ENCODE assay signal across 17 mouse cellular contexts in the genomic region with DNA sequence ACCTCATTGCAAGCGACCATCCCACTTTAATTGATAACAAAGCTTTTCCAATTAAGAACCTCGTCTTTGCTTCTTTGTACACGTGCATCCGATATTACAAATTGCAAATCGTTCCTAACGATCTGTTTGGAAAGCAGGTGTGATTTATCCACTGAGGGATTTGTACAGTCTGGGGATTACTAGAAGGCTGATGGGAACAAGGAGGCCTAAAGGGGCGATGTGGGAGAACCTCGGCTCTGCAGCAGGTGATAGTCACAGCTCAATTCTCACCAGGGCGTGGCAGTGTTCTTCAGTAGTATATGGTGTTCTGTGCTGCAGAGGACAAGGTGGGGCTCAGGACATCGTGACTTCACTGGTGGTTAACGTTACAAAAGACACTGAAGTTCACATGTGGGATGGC. TPM values are rescaled to one million over a fixed set of nuclear protein-coding genes. Genes with fewer than 3 reads are reported as not detected.
"Had no signal": no experiment of that assay in that cellular context is flagged by ENCODE, and none has a peak within 500 bp of the region (broad histone marks: within the 10 kb centered on the region; RNA-seq: fewer than 3 reads in every experiment).

No protein-coding gene starts in this region.

- H3K4me3 ChIP-seq: neural tube, embryonic 13.5 days; neural tube, embryonic 15.5 days; stomach, embryonic 15.5 days had no signal

- H3K27me3 ChIP-seq: neural tube, embryonic 13.5 days; neural tube, embryonic 15.5 days; stomach, embryonic 15.5 days had no signal

- H3K36me3 ChIP-seq: neural tube, embryonic 13.5 days; neural tube, embryonic 15.5 days; stomach, embryonic 15.5 days had no signal

- H3K9ac ChIP-seq: neural tube, embryonic 13.5 days; neural tube, embryonic 15.5 days; stomach, embryonic 15.5 days had no signal

- H3K9me3 ChIP-seq: neural tube, embryonic 13.5 days; neural tube, embryonic 15.5 days; stomach, embryonic 15.5 days had no signal

- H3K27ac ChIP-seq: neural tube, embryonic 13.5 days; neural tube, embryonic 15.5 days; stomach, embryonic 15.5 days; stomach, postnatal 0 days had no signal

- DNase-seq: retina, postnatal 1 day; right cerebral cortex, adult 18-20 months; right cerebral cortex, postnatal 14 days; right cerebral cortex, postnatal 25 days; right cerebral cortex, postnatal 4 days; spleen, adult 18-20 months; thymus, adult 18-20 months; thymus, adult 2 months; thymus, postnatal 14 days; thymus, postnatal 25 days; thymus, postnatal 36 days; thymus, postnatal 4 days had no signal

- H3K4me2 ChIP-seq: neural tube, embryonic 13.5 days; neural tube, embryonic 15.5 days; stomach, embryonic 15.5 days had no signal

- H3K4me1 ChIP-seq: neural tube, embryonic 13.5 days; neural tube, embryonic 15.5 days; stomach, embryonic 15.5 days had no signal

RNA-seq across cellular contexts. Expression of gene Clstn2, which starts 9.9 kb away (rescaled TPM):
- total RNA-seq: neutrophil, adult 5-6 weeks had no signal
